ENCODE assay signal across 13 mouse cellular contexts in the genomic region with DNA sequence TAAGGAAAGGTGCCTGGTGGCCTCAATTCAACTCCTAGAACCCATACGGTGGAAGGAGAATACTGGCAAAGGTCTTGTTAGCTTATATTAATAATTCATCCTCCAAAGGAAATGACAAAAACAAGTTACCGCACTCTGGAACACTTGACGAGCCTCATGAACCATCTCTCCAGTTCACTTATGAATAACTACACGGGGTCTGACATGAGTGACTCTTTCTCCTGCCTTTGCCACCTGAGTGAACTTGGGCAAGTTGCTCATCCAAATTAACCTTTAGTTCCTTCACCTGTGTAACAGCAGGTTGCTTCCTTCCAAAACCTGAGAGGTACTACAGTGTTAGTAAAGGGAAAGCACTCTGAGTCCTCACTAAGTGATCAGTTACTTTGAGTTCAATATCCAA. TPM values are rescaled to one million over a fixed set of nuclear protein-coding genes. Genes with fewer than 3 reads are reported as not detected.
DNase-seq lines count a peak whose midpoint lies in the region; ATAC-seq and TF ChIP-seq lines count a peak whose summit lies in the region.
"Had no signal": no experiment of that assay in that cellular context is flagged by ENCODE, and none has a peak within 500 bp of the region (broad histone marks: within the 10 kb centered on the region; RNA-seq: fewer than 3 reads in every experiment).

No protein-coding gene starts in this region.

- peak; percentile 80 for DNase-seq in kidney, adult 9 months
- no peak for DNase-seq in kidney, adult 8-10 months
- DNase-seq in embryonic facial prominence, embryonic 14.5 days (ENCODE audit: low spot score): no peak
- DNase-seq in liver, postnatal 0 days: no peak
- no peak for DNase-seq in layer of hippocampus, postnatal 25 days (ENCODE audit: extremely low spot score in 1 of 2, low spot score in 1 of 2)
- DNase-seq: embryo, embryonic 11 days; kidney, postnatal 10 days; lung, postnatal 36 days; right cerebral cortex, adult 18-20 months; thymus, postnatal 25 days had no signal

- TF ChIP-seq EP300 in liver, postnatal 0 days (IDR thresholded peaks at IDR 0.05; ENCODE audit: low read depth): no peak

- no peak for TF ChIP-seq CTCF in liver, postnatal 0 days (IDR thresholded peaks at IDR 0.05; ENCODE audit: low read depth)

- H3K9ac ChIP-seq in forebrain, embryonic 13.5 days: no peak overlapping the region
- H3K9ac ChIP-seq in forebrain, embryonic 16.5 days (replicated peaks; ENCODE audit: low read depth, low read length): no peak overlapping the region
- H3K9ac ChIP-seq in embryonic facial prominence, embryonic 14.5 days (ENCODE audit: low read depth, low read length): no peak overlapping the region
- no peak overlapping the region for H3K9ac ChIP-seq in liver, postnatal 0 days (replicated peaks)
- H3K9ac ChIP-seq: heart, embryonic 15.5 days had no signal

- H3K4me3 ChIP-seq in forebrain, embryonic 13.5 days: no peak overlapping the region
- H3K4me3 ChIP-seq in forebrain, embryonic 16.5 days (replicated peaks; ENCODE audit: low read length): no peak overlapping the region
- peak overlapping the region; percentile 91 for H3K4me3 ChIP-seq in embryonic facial prominence, embryonic 14.5 days (ENCODE audit: low read depth, low read length)
- peak overlapping the region; percentile 91 for H3K4me3 ChIP-seq in liver, postnatal 0 days (ENCODE audit: low read depth, low read length)

- H3K4me1 ChIP-seq in forebrain, embryonic 13.5 days: peaks cover 29% of the 10 kb centered on the region
- peaks cover 15% of the 10 kb centered on the region for H3K4me1 ChIP-seq in forebrain, embryonic 16.5 days (replicated peaks; ENCODE audit: control insufficient read depth, insufficient read depth, low read length)
- peaks cover 5% of the 10 kb centered on the region; the same call in 1 of the 2 replicates for H3K4me1 ChIP-seq in embryonic facial prominence, embryonic 14.5 days (ENCODE audit: control insufficient read depth, insufficient read depth, low read length)
- H3K4me1 ChIP-seq in liver, postnatal 0 days (ENCODE audit: insufficient read depth): peaks cover 35% of the 10 kb centered on the region

- 94% methylated on average over 4 of the region's 4 CpGs for WGBS in forebrain, embryonic 13.5 days
- 95% methylated on average over 4 of the region's 4 CpGs for WGBS in forebrain, embryonic 16.5 days
- 93% methylated on average over 4 of the region's 4 CpGs for WGBS in embryonic facial prominence, embryonic 14.5 days
- WGBS in liver, postnatal 0 days (ENCODE audit: insufficient replicate concordance): 73% methylated on average over 4 of the region's 4 CpGs

- H3K4me2 ChIP-seq in forebrain, embryonic 13.5 days: peak overlapping the region; percentile 77; the same call in 1 of the 2 replicates
- H3K4me2 ChIP-seq in forebrain, embryonic 16.5 days (ENCODE audit: low read length): no peak overlapping the region
- H3K4me2 ChIP-seq in embryonic facial prominence, embryonic 14.5 days (ENCODE audit: low read depth, low read length): peak overlapping the region; percentile 82; the same call in 1 of the 2 replicates
- H3K4me2 ChIP-seq in liver, postnatal 0 days (ENCODE audit: low read depth, low read length): peak overlapping the region; percentile 84

- H3K27ac ChIP-seq in forebrain, embryonic 13.5 days: no peak overlapping the region
- H3K27ac ChIP-seq in forebrain, embryonic 16.5 days (ENCODE audit: low read length): no peak overlapping the region
- no peak overlapping the region for H3K27ac ChIP-seq in embryonic facial prominence, embryonic 14.5 days (replicated peaks; ENCODE audit: low read depth, low read length)
- 0 out of 2 replicates have a peak overlapping the region, but pooled peaks have one; percentile 39 for H3K27ac ChIP-seq in liver, postnatal 0 days (ENCODE audit: low read depth)
- H3K27ac ChIP-seq: heart, embryonic 15.5 days had no signal

- no peak for ATAC-seq in forebrain, embryonic 13.5 days
- ATAC-seq in forebrain, embryonic 16.5 days: no peak
- ATAC-seq in embryonic facial prominence, embryonic 14.5 days (ENCODE audit: low read depth): no peak
- no peak for ATAC-seq in liver, postnatal 0 days

- no peaks in the 10 kb centered on the region for H3K27me3 ChIP-seq in forebrain, embryonic 13.5 days
- no peaks in the 10 kb centered on the region for H3K27me3 ChIP-seq in forebrain, embryonic 16.5 days (replicated peaks; ENCODE audit: control insufficient read depth, insufficient read depth, low read length)
- no peaks in the 10 kb centered on the region for H3K27me3 ChIP-seq in embryonic facial prominence, embryonic 14.5 days (replicated peaks; ENCODE audit: control insufficient read depth, insufficient read depth, low read length)
- no peaks in the 10 kb centered on the region for H3K27me3 ChIP-seq in liver, postnatal 0 days (ENCODE audit: insufficient read depth, low read length)
- H3K27me3 ChIP-seq: heart, embryonic 15.5 days had no signal

- H3K36me3 ChIP-seq in forebrain, embryonic 13.5 days (ENCODE audit: poor library complexity, severe bottlenecking): no peaks in the 10 kb centered on the region; the same call in 1 of the 2 replicates
- H3K36me3 ChIP-seq in forebrain, embryonic 16.5 days (ENCODE audit: control insufficient read depth, insufficient read depth): peaks cover 4% of the 10 kb centered on the region; the same call in 1 of the 2 replicates
- peaks cover 4% of the 10 kb centered on the region; the same call in 1 of the 2 replicates for H3K36me3 ChIP-seq in embryonic facial prominence, embryonic 14.5 days (ENCODE audit: control insufficient read depth, insufficient read depth, low read length)
- no peaks in the 10 kb centered on the region; the same call in 1 of the 2 replicates for H3K36me3 ChIP-seq in liver, postnatal 0 days (replicated peaks; ENCODE audit: insufficient read depth, low read length)
- H3K36me3 ChIP-seq: heart, embryonic 15.5 days had no signal

- H3K9me3 ChIP-seq in forebrain, embryonic 13.5 days (replicated peaks): 0 out of 2 replicates have a peak, but pooled peaks cover 3% of the 10 kb centered on the region
- peaks cover 2% of the 10 kb centered on the region; the same call in 1 of the 2 replicates for H3K9me3 ChIP-seq in forebrain, embryonic 16.5 days (ENCODE audit: control insufficient read depth, low read length)
- H3K9me3 ChIP-seq in embryonic facial prominence, embryonic 14.5 days (ENCODE audit: control insufficient read depth, low read length): 0 out of 2 replicates have a peak, but pooled peaks cover 4% of the 10 kb centered on the region
- no peaks in the 10 kb centered on the region for H3K9me3 ChIP-seq in liver, postnatal 0 days (ENCODE audit: low read length)
- H3K9me3 ChIP-seq: heart, embryonic 15.5 days had no signal

RNA-seq across cellular contexts. Expression of gene March6, which starts 2.4 kb away (rescaled TPM):
- polyA plus RNA-seq in forebrain, embryonic 13.5 days (2015; fragmentation: Nextera tagmentation; extraction: Ambion mirVana): 57.5 and 66.4 TPM in 2 replicates
- polyA plus RNA-seq in forebrain, embryonic 16.5 days (2015; fragmentation: Nextera tagmentation; extraction: Ambion mirVana): 95.4 and 96.8 TPM in 2 replicates
- polyA plus RNA-seq in embryonic facial prominence, embryonic 14.5 days (2014; fragmentation: Nextera tagmentation; extraction: Ambion mirVana): 33.8 and 35.5 TPM in 2 replicates
- 14.8 and 17.3 TPM in 2 replicates for polyA plus RNA-seq in liver, postnatal 0 days (2015; fragmentation: Nextera tagmentation; extraction: Ambion mirVana)
- total RNA-seq in layer of hippocampus, postnatal 25 days (2021): 100 to 1,000 TPM; 186 to 189 TPM

RNA-seq across cellular contexts. Expression of gene Cmbl, which starts 36.7 kb away (rescaled TPM):
- 2.1 TPM in 2 replicates for polyA plus RNA-seq in forebrain, embryonic 13.5 days (2015; fragmentation: Nextera tagmentation; extraction: Ambion mirVana)
- 8.6 and 8.9 TPM in 2 replicates for polyA plus RNA-seq in forebrain, embryonic 16.5 days (2015; fragmentation: Nextera tagmentation; extraction: Ambion mirVana)
- 6.9 and 11.2 TPM in 2 replicates for polyA plus RNA-seq in embryonic facial prominence, embryonic 14.5 days (2014; fragmentation: Nextera tagmentation; extraction: Ambion mirVana)
- 112 and 113 TPM in 2 replicates for polyA plus RNA-seq in liver, postnatal 0 days (2015; fragmentation: Nextera tagmentation; extraction: Ambion mirVana)
- 10 to 100 TPM; 10.1 to 13.5 TPM for total RNA-seq in layer of hippocampus, postnatal 25 days (2021)

Comparison
In these comparisons a context has a peak if more than half of its experiments do, and no peak if none do; other contexts are left out.
1. H3K4me3 ChIP-seq: peak in embryonic facial prominence, embryonic 14.5 days (single experiment) and liver, postnatal 0 days (single experiment); none in forebrain, embryonic 13.5 days (single experiment) and forebrain, embryonic 16.5 days (single experiment).